Mouse (Mus musculus) fat pad, adult 2 months (tissue): Measurements from ENCODE around the gene Hsd11b1.
"Not testable (repeated sequence)": the region's sequence is repeated elsewhere in the genome, so short reads cannot be mapped to it uniquely, and the experiment has no call there.

ENCODE experiments used
- DNase-seq: peaks from one replicate; pipeline ENCODE4 v3.0.0-alpha.2; 2011; ENCODE audit warnings: low read depth, low spot score; ENCODE audit errors: extremely low read depth

Gene Hsd11b1

GRCm38 (mm10) chr1:193281344-193281743, 17.5 kb upstream of the Hsd11b1 start:
- DNase-seq, result no peak

DNA sequence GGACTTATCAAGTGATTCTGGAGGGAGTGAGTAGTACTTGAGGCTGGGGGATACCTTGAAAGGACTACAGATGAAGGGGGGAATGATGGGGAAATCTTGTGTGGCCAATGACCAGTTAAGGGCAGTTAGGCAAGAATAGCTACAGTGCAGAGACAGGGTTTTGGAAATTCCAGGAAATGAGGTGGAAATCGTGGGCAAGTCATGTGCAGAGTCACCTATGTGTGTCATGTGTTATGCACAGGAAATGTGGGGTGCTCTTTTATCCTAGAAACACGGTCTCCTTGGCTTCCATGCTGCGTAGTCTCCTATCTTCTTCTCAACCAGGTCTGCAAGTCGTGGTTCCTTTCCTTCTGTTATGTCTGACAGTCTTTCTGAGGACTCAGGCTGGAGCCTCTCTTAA, 15.6 kb upstream of the Hsd11b1 start:
- no peak for DNase-seq

- DNase-seq, result no peak
Measured at GRCm38 (mm10) chr1:193278414-193279045, 14.7 kb upstream of the Hsd11b1 start.

DNA sequence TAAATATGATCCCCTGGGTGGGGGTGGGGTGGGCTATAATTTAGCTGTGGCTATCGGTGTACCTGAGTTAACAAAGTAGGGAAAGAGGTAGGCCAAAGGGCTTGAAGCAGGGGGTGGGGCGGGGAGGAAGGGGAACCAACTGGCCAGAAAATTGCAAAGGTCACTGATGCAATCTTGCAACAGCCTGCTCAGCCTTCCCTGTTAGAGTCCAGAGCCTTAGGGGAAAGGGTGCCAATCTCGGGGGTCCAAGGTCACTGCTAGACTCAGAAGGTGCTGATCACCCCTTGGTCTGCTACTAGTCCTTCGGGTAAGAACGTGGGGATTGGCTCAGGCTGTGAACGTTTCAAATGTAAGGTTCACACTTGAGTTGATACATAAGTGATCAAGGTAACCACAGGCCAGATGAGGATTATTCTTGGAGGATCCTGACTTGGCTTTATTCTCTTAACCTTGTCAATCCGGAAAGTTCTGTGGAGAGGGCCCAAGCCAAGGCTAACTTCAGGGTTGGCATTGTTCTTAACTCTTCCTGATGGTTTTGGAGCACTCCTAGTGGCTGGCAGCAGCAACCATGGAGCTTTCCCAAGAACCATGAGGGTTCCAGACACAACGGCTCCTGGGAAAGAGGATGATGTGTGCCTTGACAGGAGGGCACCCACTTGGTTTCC, 10.7 kb upstream of the Hsd11b1 start:
- peak; percentile 92 for DNase-seq

- DNase-seq, result no peak
Measured at GRCm38 (mm10) chr1:193272916-193273601, 9.2 kb upstream of the Hsd11b1 start, which contains the start of gene G0s2. Gene G0s2 (minus strand): TSS chr1:193273217.

DNA sequence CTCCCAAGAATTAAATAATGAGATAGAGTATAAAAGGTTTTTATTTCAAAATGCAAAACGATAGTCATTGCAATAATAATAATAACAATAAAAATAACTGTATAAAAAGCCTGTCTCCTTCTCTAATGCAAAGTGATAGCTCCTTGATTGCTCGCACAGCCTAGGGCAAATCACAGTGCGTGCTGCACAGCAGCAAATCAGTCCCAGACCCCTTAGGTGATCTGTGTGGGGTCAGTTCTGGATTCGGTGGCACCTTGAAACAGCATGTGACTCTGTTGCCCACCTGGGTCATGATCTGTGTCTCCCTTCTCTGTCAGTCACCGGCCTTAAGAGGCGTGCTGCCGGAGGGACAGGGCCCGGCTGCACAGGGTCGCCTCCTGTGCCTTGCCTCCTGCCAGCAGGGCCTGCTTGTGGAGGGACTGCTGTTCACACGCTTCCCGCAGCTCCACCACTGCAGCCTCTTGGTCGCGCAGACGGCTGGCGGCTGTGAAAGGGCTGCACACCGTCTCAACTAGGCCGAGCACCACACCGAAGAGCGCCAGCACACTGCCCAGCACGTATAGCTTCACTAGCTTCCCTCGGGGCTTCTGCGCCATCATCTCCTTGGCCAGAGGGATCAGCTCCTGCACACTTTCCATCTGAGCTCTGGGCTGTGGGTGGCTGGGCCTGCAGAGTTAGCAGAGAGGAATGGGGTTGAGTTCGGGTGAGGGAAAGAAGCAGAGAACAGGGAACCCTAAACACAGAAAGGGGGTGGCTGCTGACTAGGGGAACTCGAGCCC, 8.5 kb upstream of the Hsd11b1 start:
- DNase-seq, result no peak

- no peak for DNase-seq
Measured at GRCm38 (mm10) chr1:193270965-193271763, 7.3 kb upstream of the Hsd11b1 start.

DNA sequence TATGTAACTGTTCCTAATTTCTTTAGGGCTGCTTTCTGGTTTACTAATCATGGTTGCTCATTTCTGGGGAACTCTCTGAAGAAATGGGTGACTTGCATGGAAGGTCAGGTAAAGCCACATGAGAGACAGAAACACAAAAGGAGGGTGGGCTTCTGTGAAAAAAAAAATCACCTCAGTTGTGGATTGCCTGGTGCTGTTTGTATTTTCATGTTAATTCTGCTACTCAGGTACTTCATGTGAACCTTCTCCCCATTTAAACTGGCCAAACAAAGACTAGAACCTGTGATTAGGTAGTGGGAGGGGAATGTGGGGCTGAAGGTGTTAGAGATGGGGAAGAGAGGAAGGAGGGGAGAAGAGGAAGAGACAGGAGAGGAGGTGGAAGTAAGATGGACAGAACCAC, 1.9 kb upstream of the Hsd11b1 start:
- no peak for DNase-seq

DNA sequence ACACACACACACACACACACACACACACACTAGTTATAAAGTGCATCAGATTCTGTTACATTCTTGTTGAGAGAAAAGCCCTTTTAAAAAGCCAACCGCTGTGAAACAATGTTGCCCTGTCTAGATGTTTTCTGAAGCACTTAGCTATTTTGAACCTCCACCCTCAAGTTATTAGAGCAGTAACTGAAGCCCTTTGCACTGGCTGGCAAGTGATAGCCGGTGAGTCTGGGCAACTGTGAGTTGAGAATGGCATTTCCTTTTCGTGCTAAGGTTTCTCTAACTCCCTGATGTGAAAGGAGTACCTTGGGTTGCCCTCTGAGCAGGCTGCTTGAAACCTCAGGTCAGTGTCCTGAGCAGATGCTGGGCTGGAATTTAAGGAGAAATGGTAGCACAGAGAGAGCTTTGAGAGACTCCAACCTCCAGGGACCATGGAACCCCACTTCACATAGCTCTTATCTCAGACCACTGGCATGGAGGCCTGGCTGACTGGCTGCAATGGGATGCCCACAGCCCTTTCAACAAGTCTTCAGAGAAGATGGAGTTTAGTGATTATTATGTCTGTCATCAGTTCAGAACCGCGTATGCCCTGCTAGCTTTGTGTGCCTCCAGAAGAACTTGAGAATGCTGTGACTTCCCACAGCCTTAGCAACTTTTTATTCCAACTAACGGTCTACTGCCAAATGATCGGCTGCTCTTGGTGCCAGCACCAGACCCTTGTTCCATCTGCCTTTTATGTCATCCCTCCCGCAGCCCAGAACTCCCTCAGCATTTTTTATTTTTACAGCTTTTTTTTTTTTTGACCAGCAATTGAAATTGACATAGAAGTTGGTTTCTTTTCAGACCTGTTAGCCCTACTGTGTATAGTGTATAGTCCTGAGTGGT, 608 bp downstream of the Hsd11b1 start:
- no peak for DNase-seq

DNA sequence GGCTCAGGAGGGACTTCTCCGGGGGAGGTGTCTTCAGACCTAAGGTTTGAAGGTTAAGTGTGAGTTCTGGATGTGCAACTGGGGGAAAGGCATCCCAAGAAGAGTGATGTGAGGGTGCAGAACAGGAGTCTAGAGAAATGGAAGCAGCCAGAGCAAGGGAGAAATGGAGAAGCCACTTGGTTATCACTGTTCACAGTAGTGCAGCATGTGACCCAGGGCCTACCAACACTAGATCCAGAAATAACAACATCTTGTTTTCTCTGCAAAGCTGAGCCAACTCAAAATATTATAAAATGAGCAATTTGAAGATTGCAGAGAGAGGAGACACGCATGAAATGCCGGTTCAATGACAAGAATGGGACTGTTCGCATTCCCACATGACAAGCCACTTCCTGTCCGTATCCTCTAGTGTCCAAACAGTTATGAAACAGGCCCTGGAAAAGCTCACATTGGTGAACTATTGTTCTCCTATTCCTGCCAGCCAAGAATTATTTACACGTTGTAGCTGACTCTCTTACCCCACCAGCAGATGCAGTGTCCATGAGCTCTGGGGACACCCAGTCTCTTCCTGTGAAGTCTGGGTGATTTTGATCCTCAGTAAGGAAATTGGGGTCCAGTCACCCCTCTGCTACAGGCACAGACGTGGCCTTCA, 1.9 kb downstream of the Hsd11b1 start:
- no peak for DNase-seq

DNA sequence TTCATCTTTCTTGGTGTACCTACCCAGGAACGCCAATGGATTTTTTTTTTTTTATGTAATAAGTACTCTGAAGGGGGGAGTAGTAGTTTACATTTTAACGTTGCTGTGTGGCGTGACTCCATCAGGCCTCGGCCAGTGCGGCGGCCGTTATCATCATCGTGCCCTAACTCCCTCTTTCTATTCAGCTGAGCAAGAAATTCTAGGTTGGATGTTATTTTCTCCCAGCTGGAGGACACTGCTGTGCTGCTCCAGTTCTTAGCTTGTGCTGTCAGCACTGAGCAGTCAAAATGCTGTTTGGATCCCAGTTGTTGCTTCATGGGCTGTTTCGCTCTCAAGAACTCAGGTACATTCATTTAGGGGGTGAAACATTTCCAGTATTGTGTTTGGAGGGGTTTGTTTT, 4.3 kb downstream of the Hsd11b1 start:
- DNase-seq, result no peak

- DNase-seq, result no peak
Measured at GRCm38 (mm10) chr1:193256621-193257098, 7.2 kb downstream of the Hsd11b1 start.

DNA sequence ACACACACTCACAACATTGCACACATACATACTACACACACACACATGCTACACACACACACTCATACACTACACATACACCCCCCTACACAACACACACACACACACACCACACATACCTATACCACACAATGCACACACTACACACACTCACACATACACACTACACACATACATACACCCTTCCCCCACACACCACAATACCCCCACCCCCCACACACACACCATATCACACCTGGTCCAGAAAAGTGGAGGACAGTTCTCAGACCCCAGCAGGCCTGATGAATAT, 7.6 kb downstream of the Hsd11b1 start:
- no peak for DNase-seq

DNA sequence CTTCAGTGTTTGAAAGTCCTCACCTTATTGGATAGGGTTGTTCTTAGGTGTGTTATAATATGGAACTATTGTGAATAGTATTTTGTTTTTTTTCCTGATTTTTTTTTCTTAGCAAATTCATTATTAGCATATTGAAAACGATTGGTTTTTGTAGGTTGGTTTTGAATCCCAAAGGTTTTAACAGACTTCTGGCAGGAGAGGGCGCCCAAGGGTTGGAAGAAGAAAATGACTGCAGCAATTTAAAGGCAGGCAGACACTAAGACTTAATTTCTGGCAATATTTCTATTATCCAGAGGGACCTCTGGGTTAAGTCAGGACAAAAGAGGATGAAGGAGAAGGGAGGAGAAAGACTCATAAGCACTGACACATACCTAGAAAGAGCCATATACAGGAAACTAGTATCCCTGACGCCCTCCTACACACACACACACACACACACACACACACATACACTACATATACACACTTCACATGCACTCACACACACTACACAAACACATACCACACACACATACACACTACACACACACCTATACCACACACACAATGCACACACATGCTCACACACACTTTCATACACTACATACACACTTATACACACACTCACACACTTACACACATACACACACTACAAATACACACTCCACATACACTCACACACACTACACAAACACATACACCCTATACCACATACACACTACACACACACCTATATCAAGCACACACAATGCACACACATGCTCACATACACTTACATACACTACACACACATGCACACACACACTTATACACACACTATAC, 8.2 kb downstream of the Hsd11b1 start:
- no peak for DNase-seq

DNA sequence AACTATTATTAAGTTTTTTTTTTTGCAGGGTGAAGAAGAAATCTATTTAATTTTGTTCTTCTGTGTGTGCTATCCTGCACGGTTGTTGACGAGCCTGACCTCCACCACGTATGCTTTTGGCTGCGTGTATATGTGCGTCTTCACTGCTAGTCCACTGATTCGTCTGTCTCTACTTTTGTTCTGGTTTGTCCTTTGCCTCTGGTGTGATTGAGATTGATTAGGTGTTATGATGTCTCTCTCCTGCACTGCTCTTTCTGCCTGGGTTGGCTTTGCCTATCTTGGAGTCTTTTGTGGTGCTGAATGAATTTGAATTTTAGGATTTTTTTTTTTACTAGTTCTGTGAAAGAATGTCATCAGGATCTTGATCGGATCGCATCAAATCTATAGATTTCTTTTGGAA, 8.8 kb downstream of the Hsd11b1 start:
- DNase-seq, result no peak

DNA sequence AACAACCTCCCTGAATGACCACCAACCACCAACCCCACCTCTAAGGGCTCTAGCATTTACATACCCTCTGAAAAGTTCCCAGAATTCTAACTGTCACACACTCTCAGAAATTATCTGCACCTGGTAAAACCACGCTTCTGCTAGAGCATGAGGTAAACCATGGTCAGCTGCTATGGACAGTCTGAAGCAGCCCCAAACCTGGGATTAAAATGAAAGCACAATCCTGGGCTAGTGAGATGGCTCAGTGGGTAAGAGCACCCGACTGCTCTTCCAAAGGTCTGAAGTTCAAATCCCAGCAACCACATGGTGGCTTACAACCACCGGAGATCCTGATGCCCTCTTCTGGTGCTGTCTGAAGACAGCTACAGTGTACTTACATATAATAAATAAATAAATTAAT, 10.0 kb downstream of the Hsd11b1 start:
- not testable (repeated sequence) for DNase-seq

GRCm38 (mm10) chr1:193252616-193253015, 11.3 kb downstream of the Hsd11b1 start:
- DNase-seq, result no peak

DNA sequence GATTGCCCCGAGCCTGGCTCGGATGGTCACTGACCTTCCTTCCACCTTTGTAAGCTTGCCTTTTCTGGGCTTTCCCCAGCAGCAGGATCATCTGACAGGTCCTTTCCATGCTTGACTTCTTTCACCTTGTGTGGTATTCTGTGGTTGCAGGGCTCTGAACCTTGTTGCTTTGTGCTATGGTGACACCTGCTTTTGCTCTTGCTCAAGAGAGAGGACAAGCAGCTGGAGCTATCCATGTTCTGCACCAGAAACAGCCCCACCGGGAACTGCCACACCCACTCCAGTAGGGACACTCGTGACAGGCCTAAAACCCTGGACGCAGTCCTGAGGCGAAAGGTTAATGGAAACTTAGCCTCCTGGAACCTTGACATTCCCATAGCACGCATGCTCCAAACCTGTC, 12.5 kb downstream of the Hsd11b1 start:
- DNase-seq, result no peak
